Mouse (Mus musculus): Measurements from ENCODE around the gene Nhlrc1. TPM values are rescaled to one million over a fixed set of nuclear protein-coding genes. Genes with fewer than 3 reads are reported as not detected.
A peak's percentile ranks its signal among the peaks of the same experiment; 100 is the strongest.

Nhlrc1 gene
- polyA plus RNA-seq, 1 experiment: 1.0 TPM

- TF ChIP-seq POLR2A (IDR thresholded peaks at IDR 0.05; ENCODE audit: insufficient read depth, low read length): no peak
- TF ChIP-seq EP300 (IDR thresholded peaks at IDR 0.05; ENCODE audit: insufficient read depth, low read depth, low read length): no peak
- TF ChIP-seq CTCF (IDR thresholded peaks at IDR 0.05; ENCODE audit: low read depth, low read length): no peak
- no peaks in the 10 kb centered on the region for H3K9me3 ChIP-seq (replicated peaks; ENCODE audit: control insufficient read depth, insufficient read depth, low read length, poor library complexity, severe bottlenecking)
- no peak overlapping the region for H3K4me3 ChIP-seq (ENCODE audit: low read depth, low read length)
- H3K9ac ChIP-seq (ENCODE audit: low read depth, poor library complexity, severe bottlenecking): no peak overlapping the region
- no peaks in the 10 kb centered on the region for H3K27me3 ChIP-seq (ENCODE audit: control insufficient read depth, insufficient read depth, low read length, poor library complexity, severe bottlenecking)
- H3K27ac ChIP-seq (ENCODE audit: insufficient read depth, low read length): no peak overlapping the region
- H3K4me1 ChIP-seq (ENCODE audit: control insufficient read depth, insufficient read depth, low read length): peaks cover 2% of the 10 kb centered on the region
- H3K36me3 ChIP-seq (ENCODE audit: control insufficient read depth, insufficient read depth, low read length, poor library complexity, severe bottlenecking): no peaks in the 10 kb centered on the region
These were observed 44.2 kb downstream of the Nhlrc1 start for GRCm38 (mm10) chr13:46970286-46970945.

DNA sequence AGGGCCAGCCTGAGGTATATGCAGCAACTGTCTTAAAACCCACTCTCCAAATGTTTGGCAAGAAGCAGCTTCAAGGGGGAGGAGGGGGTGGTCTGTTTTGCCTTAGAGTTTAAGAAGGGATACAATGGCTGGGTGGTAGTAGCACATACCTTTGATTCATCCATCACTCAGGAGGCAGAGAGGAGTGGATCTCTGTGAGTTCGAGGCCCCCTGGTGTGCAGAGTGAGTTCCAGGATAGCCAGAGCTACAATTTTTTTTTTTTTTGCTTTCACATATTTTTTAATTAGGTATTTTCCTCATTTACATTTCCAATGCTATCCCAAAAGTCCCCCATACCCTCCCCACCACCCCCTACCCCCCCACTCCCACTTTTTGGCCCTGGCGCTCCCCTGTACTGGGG lies 46.0 kb downstream of the Nhlrc1 start:
- Histone ChIP-seq H3K9ac (ENCODE audit: low read depth, poor library complexity, severe bottlenecking) (no peak overlapping the region), H3K27me3 (ENCODE audit: control insufficient read depth, insufficient read depth, low read length, poor library complexity, severe bottlenecking) (no peaks in the 10 kb centered on the region), H3K4me3 (ENCODE audit: low read depth, low read length) (no peak overlapping the region), H3K9me3 (replicated peaks; ENCODE audit: control insufficient read depth, insufficient read depth, low read length, poor library complexity, severe bottlenecking) (no peaks in the 10 kb centered on the region), H3K27ac (ENCODE audit: insufficient read depth, low read length) (no peak overlapping the region), H3K36me3 (ENCODE audit: control insufficient read depth, insufficient read depth, low read length, poor library complexity, severe bottlenecking) (no peaks in the 10 kb centered on the region), H3K4me1 (ENCODE audit: control insufficient read depth, insufficient read depth, low read length) (peaks cover 2% of the 10 kb centered on the region)
- TF ChIP-seq POLR2A (IDR thresholded peaks at IDR 0.05; ENCODE audit: insufficient read depth, low read length): no peak
- peak; percentile 21 for TF ChIP-seq CTCF (IDR thresholded peaks at IDR 0.05; ENCODE audit: low read depth, low read length)

DNA sequence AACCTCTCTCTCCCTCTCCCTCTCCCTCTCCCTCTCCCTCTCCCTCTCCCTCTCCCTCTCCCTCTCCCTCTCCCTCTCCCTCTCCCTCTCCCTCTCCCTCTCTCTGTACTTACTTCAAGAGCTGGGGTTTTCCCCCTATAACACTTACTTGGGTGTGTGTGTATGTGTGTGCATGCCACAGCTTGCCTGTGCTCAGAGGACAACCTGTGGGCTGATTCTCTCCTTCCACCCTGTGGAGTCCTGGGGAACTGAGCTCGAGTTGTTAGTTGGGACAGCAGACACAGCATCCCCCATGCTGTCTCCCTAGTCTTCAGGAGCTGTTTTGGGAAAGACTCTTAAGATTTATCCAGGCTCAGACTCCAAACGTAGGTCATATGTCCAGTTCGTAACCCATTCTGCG lies 47.3 kb downstream of the Nhlrc1 start:
- no peaks in the 10 kb centered on the region for H3K9me3 ChIP-seq (replicated peaks; ENCODE audit: control insufficient read depth, insufficient read depth, low read length, poor library complexity, severe bottlenecking)
- H3K4me3 ChIP-seq (ENCODE audit: low read depth, low read length): no peak overlapping the region
- no peaks in the 10 kb centered on the region for H3K36me3 ChIP-seq (ENCODE audit: control insufficient read depth, insufficient read depth, low read length, poor library complexity, severe bottlenecking)
- no peak overlapping the region for H3K27ac ChIP-seq (ENCODE audit: insufficient read depth, low read length)
- H3K4me1 ChIP-seq (ENCODE audit: control insufficient read depth, insufficient read depth, low read length): peaks cover 3% of the 10 kb centered on the region
- peak overlapping the region; percentile 42; the same call in 1 of the 2 replicates for H3K9ac ChIP-seq (ENCODE audit: low read depth, poor library complexity, severe bottlenecking)
- no peak for TF ChIP-seq EP300 (IDR thresholded peaks at IDR 0.05; ENCODE audit: insufficient read depth, low read depth, low read length)
- no peak for TF ChIP-seq POLR2A (IDR thresholded peaks at IDR 0.05; ENCODE audit: insufficient read depth, low read length)
- TF ChIP-seq CTCF (IDR thresholded peaks at IDR 0.05; ENCODE audit: low read depth, low read length): no peak
- H3K27me3 ChIP-seq (ENCODE audit: control insufficient read depth, insufficient read depth, low read length, poor library complexity, severe bottlenecking): no peaks in the 10 kb centered on the region

Other genes starting within 250 kb of the Nhlrc1 start
- gene Kif13a, start 85.0 kb downstream of the Nhlrc1 start, polyA plus RNA-seq (2011; ENCODE audit: insufficient read depth, insufficient read length, low read depth, missing spikeins): 36.7 and 41.1 TPM in 2 replicates
- gene Kdm1b, start 28.6 kb upstream of the Nhlrc1 start, polyA plus RNA-seq (2011; ENCODE audit: insufficient read depth, insufficient read length, low read depth, missing spikeins): 11.0 and 12.3 TPM in 2 replicates
- 26.7 and 31.7 TPM in 2 replicates for gene Tpmt, start 29.9 kb upstream of the Nhlrc1 start, polyA plus RNA-seq (2011; ENCODE audit: insufficient read depth, insufficient read length, low read depth, missing spikeins)
- 225 and 227 TPM in 2 replicates for gene Dek, start 91.4 kb upstream of the Nhlrc1 start, polyA plus RNA-seq (2011; ENCODE audit: insufficient read depth, insufficient read length, low read depth, missing spikeins)
- 1.5 and 1.6 TPM in 2 replicates for gene Rnf144b, start 107.8 kb upstream of the Nhlrc1 start, polyA plus RNA-seq (2011; ENCODE audit: insufficient read depth, insufficient read length, low read depth, missing spikeins)